Mouse (Mus musculus) thymus, adult 2 months (tissue): Measurements from ENCODE around the gene Hyal3. TPM values are rescaled to one million over a fixed set of nuclear protein-coding genes. Genes with fewer than 3 reads are reported as not detected.
A peak's percentile ranks its signal among the peaks of the same experiment; 100 is the strongest.

Source experiments
- DNase-seq: peaks from one replicate; pipeline ENCODE4 v3.0.0; 2021
- H3K27ac ChIP-seq: fragments of 200-500 bp; 2 replicates; pipeline ENCODE4 v1.5.1; 2012; ENCODE audit warnings: low read length, control low read depth; ENCODE audit not compliant: control insufficient read depth, insufficient read depth
- H3K27me3 ChIP-seq: fragments of 200-500 bp; 2 replicates; pipeline ENCODE4 v1.6.1; 2012; ENCODE audit warnings: mild to moderate bottlenecking, low read length, moderate library complexity, mixed read lengths; ENCODE audit not compliant: control insufficient read depth, insufficient read depth
- H3K36me3 ChIP-seq: fragments of 200-500 bp; 2 replicates; pipeline ENCODE4 v1.6.1; 2012; ENCODE audit warnings: mild to moderate bottlenecking, low read length, moderate library complexity; ENCODE audit not compliant: control insufficient read depth, insufficient read depth
- H3K4me1 ChIP-seq: fragments of 200-500 bp; replicated peaks from 2 replicates; pipeline ENCODE4 v1.6.1; 2012; ENCODE audit warnings: low read length; ENCODE audit not compliant: control insufficient read depth, insufficient read depth
- H3K4me3 ChIP-seq: fragments of 200-500 bp; 2 replicates; pipeline ENCODE4 v1.5.1; 2012; ENCODE audit warnings: mild to moderate bottlenecking, low read length, control low read depth, moderate library complexity; ENCODE audit not compliant: control insufficient read depth, insufficient read depth
- CTCF ChIP-seq: fragments of 200-500 bp; IDR thresholded peaks from 2 replicates; pipeline ENCODE4 v1.5.1; 2012; ENCODE audit warnings: mild to moderate bottlenecking, control low read depth, low read length, moderate library complexity, borderline replicate concordance; ENCODE audit not compliant: control insufficient read depth, poor library complexity, insufficient read depth; ENCODE audit errors: extremely low read depth
- POLR2A ChIP-seq: fragments of 200-500 bp; IDR thresholded peaks from 2 replicates; pipeline ENCODE4 v1.6.1; 2012; ENCODE audit warnings: mild to moderate bottlenecking, low read length, control low read depth, moderate library complexity; ENCODE audit not compliant: control insufficient read depth, poor library complexity, insufficient read depth; ENCODE audit errors: extremely low read depth
- WGBS: fragments of 180-500 bp; shearing (Covaris S2); methylation state at CpG from one replicate; pipeline ENCODE4 v1.1.7; 2018; 5-methylcytosine and 5-hydroxymethylcytosine counted together
- polyA plus RNA-seq: library from polyadenylated mRNA; depleted of rRNA; stranded (reverse); fragments of >200 nt; gene quantifications from 2 replicates; pipeline ENCODE4 v1.2.3, GENCODE M21; 2012

The Hyal3 gene
- polyA plus RNA-seq, 1 experiment, result 2.4 TPM

- Histone ChIP-seq H3K27me3 (no peaks in the 10 kb centered on the region), H3K27ac (peak overlapping the region; percentile 70), H3K36me3 (no peaks in the 10 kb centered on the region), H3K4me1 (peaks cover 61% of the 10 kb centered on the region), H3K4me3 (peak overlapping the region; percentile 53)
- no peak for DNase-seq
- 61% methylated on average over 23 of the region's 23 CpGs for WGBS
- peak; percentile 13; the same call in 1 of the 2 replicates for TF ChIP-seq POLR2A
- no peak for TF ChIP-seq CTCF
Observed at GRCm38 (mm10) chr9:107550491-107551116, 30.0 kb upstream of the Hyal3 start.

GRCm38 (mm10) chr9:107551117-107551889 lies 29.3 kb upstream of the Hyal3 start, which contains the start of gene Rassf1:
Gene Rassf1, plus strand, starts transcription at chr9:107551555.
- H3K4me1 ChIP-seq, result peaks cover 58% of the 10 kb centered on the region
- peak within 1 kb of the TSS; percentile 70 for H3K27ac ChIP-seq
- H3K36me3 ChIP-seq, result no peaks in the 10 kb centered on the region
- 0 out of 2 replicates have a peak, but pooled peaks have one; percentile 35 for TF ChIP-seq CTCF
- TF ChIP-seq POLR2A, result no peak
- DNase-seq, result peak; percentile 80
- H3K4me3 ChIP-seq, result peak within 1 kb of the TSS; percentile 53
- no peaks in the 10 kb centered on the region for H3K27me3 ChIP-seq
- 2% methylated on average over 63 of the region's 63 CpGs for WGBS

GRCm38 (mm10) chr9:107551890-107552355 lies 28.7 kb upstream of the Hyal3 start:
- Histone ChIP-seq H3K36me3 (no peaks in the 10 kb centered on the region; the same call in 1 of the 2 replicates), H3K4me3 (peak overlapping the region; percentile 53), H3K27me3 (no peaks in the 10 kb centered on the region), H3K27ac (peak overlapping the region; percentile 28; the same call in 1 of the 2 replicates), H3K4me1 (peaks cover 57% of the 10 kb centered on the region)
- WGBS, result 45% methylated on average over 8 of the region's 8 CpGs
- TF ChIP-seq POLR2A, result no peak
- TF ChIP-seq CTCF, result no peak
- no peak for DNase-seq

- no peak for DNase-seq
- Histone ChIP-seq H3K4me1 (peaks cover 49% of the 10 kb centered on the region), H3K36me3 (peaks cover 8% of the 10 kb centered on the region), H3K4me3 (no peak overlapping the region), H3K27ac (no peak overlapping the region), H3K27me3 (no peaks in the 10 kb centered on the region)
- TF ChIP-seq POLR2A, result no peak
- no peak for TF ChIP-seq CTCF
- WGBS, result 89% methylated on average over 5 of the region's 5 CpGs
Observed at GRCm38 (mm10) chr9:107552690-107553393, 27.8 kb upstream of the Hyal3 start.

GRCm38 (mm10) chr9:107553541-107554318 lies 26.9 kb upstream of the Hyal3 start:
- TF ChIP-seq CTCF (0 out of 2 replicates have a peak, but pooled peaks have one; percentile 13), POLR2A (no peak)
- DNase-seq, result peak; percentile 59
- WGBS, result 4% methylated on average over 37 of the region's 37 CpGs
- H3K4me3 ChIP-seq, result peak overlapping the region; percentile 71
- peaks cover 17% of the 10 kb centered on the region for H3K36me3 ChIP-seq
- peaks cover 49% of the 10 kb centered on the region for H3K4me1 ChIP-seq
- H3K27ac ChIP-seq, result peak overlapping the region; percentile 75
- H3K27me3 ChIP-seq, result no peaks in the 10 kb centered on the region

- DNase-seq, result peak; percentile 94
Observed at GRCm38 (mm10) chr9:107554319-107554825, 26.2 kb upstream of the Hyal3 start.

More at GRCm38 (mm10) chr9:107554319-107554825, 26.2 kb upstream of the Hyal3 start:
- Histone ChIP-seq H3K36me3 (peaks cover 23% of the 10 kb centered on the region), H3K27ac (peak overlapping the region; percentile 75), H3K4me3 (peak overlapping the region; percentile 73), H3K4me1 (peaks cover 49% of the 10 kb centered on the region), H3K27me3 (no peaks in the 10 kb centered on the region)
- TF ChIP-seq POLR2A (peak; percentile 90), CTCF (peak; percentile 34; the same call in 1 of the 2 replicates)
- WGBS, result under 1% methylated on average over 53 of the region's 53 CpGs
